Mouse (Mus musculus): Measurements from ENCODE around the gene Sbk1. TPM values are rescaled to one million over a fixed set of nuclear protein-coding genes. Genes with fewer than 3 reads are reported as not detected.
"Not testable (repeated sequence)": the region's sequence is repeated elsewhere in the genome, so short reads cannot be mapped to it uniquely, and the experiment has no call there.

Gene Sbk1
- polyA plus RNA-seq, 1 experiment from 2014 or later, result 212 TPM

DNA sequence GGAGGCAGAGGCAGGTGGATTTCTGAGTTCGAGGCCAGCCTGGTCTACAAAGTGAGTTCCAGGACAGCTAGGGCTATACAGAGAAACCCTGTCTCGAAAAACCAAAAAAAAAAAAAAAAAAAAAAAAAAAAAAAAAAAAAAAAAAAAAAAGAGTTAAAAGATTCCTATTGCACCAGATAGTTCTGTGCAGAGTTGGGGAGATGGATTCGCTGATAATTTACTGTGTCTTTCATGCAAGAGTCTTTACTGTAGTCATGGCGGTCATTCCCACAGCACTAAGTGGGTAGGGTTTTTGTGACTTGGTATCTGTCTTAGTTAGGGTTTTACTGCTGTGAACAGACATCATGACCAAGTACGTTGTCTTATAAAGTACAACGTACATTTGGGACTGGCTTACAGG lies 56.4 kb downstream of the Sbk1 start:
- WGBS, result 92% methylated on average over 5 of the region's 6 CpGs
- H3K9ac ChIP-seq; H3K4me2 ChIP-seq; H3K4me1 ChIP-seq; H3K4me3 ChIP-seq; ATAC-seq; H3K9me3 ChIP-seq (replicated peaks); H3K27ac ChIP-seq; H3K36me3 ChIP-seq (ENCODE audit: poor library complexity, severe bottlenecking): not testable (repeated sequence)
- H3K27me3 ChIP-seq, result peaks cover 21% of the 10 kb centered on the region

- Histone ChIP-seq H3K27me3 (peaks cover 10% of the 10 kb centered on the region), H3K9me3 (replicated peaks) (no peaks in the 10 kb centered on the region), H3K9ac (no peak overlapping the region), H3K4me1 (no peaks in the 10 kb centered on the region), H3K36me3 (ENCODE audit: poor library complexity, severe bottlenecking) (no peaks in the 10 kb centered on the region), H3K4me3 (no peak overlapping the region), H3K4me2 (no peak overlapping the region), H3K27ac (no peak overlapping the region)
- WGBS, result 95% methylated on average over 9 of the region's 9 CpGs
- no peak for ATAC-seq
Observed at GRCm38 (mm10) chr7:126329907-126330645, 57.7 kb downstream of the Sbk1 start.

DNA sequence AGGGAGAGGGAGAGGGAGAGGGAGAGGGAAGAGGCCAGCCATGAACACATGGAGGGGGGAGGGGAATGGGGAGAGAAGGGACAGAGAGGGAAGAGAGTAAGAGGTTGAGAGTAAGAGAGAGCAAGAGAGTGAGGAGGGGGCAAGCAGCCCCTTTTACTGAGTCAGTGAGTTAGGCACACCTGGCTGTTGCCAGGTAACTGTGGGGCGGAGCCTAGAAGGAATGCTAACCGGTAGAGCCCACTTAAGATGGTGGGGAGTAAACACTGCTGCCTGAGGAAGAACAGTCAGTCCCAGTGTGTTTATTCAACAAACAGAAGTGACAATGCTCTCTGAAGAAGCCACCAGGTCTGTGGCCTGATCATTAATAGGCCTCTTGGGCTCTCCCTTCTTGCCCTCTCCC lies 58.3 kb downstream of the Sbk1 start:
- Histone ChIP-seq H3K36me3 (ENCODE audit: poor library complexity, severe bottlenecking) (no peaks in the 10 kb centered on the region), H3K27ac (no peak overlapping the region), H3K9me3 (replicated peaks) (no peaks in the 10 kb centered on the region), H3K4me2 (no peak overlapping the region), H3K27me3 (peaks cover 6% of the 10 kb centered on the region; the same call in 1 of the 2 replicates), H3K9ac (no peak overlapping the region), H3K4me3 (no peak overlapping the region), H3K4me1 (no peaks in the 10 kb centered on the region)
- no peak for ATAC-seq
- whole genome bisulfite sequencing, result 68% methylated on average over 2 of the region's 2 CpGs

- Histone ChIP-seq H3K4me1 (no peaks in the 10 kb centered on the region), H3K9me3 (replicated peaks) (no peaks in the 10 kb centered on the region), H3K4me2 (no peak overlapping the region), H3K9ac (no peak overlapping the region), H3K27me3 (0 out of 2 replicates have a peak, but pooled peaks cover 3% of the 10 kb centered on the region), H3K36me3 (ENCODE audit: poor library complexity, severe bottlenecking) (no peaks in the 10 kb centered on the region), H3K27ac (no peak overlapping the region), H3K4me3 (no peak overlapping the region)
- no peak for ATAC-seq
- 81% methylated on average over 3 of the region's 3 CpGs for WGBS
Observed at GRCm38 (mm10) chr7:126332691-126333090, 60.3 kb downstream of the Sbk1 start.

GRCm38 (mm10) chr7:126335556-126335955 lies 63.1 kb downstream of the Sbk1 start:
- 0 out of 2 replicates have a peak, but pooled peaks cover 3% of the 10 kb centered on the region for H3K27me3 ChIP-seq
- H3K4me1 ChIP-seq, result no peaks in the 10 kb centered on the region
- ATAC-seq, result no peak
- WGBS, result 86% methylated on average over 1 of the region's 1 CpGs
- no peaks in the 10 kb centered on the region for H3K9me3 ChIP-seq (replicated peaks)
- H3K36me3 ChIP-seq (ENCODE audit: poor library complexity, severe bottlenecking), result no peaks in the 10 kb centered on the region
- H3K4me2 ChIP-seq, result no peak overlapping the region
- H3K4me3 ChIP-seq, result no peak overlapping the region
- H3K27ac ChIP-seq, result no peak overlapping the region
- no peak overlapping the region for H3K9ac ChIP-seq

GRCm38 (mm10) chr7:126338906-126339305 lies 66.5 kb downstream of the Sbk1 start:
- H3K4me1 ChIP-seq, result no peaks in the 10 kb centered on the region
- no peak overlapping the region for H3K27ac ChIP-seq
- no peaks in the 10 kb centered on the region for H3K36me3 ChIP-seq (ENCODE audit: poor library complexity, severe bottlenecking)
- H3K4me3 ChIP-seq, result no peak overlapping the region
- no peaks in the 10 kb centered on the region for H3K27me3 ChIP-seq
- WGBS, result 88% methylated on average over 8 of the region's 8 CpGs
- no peak overlapping the region for H3K9ac ChIP-seq
- H3K4me2 ChIP-seq, result no peak overlapping the region
- ATAC-seq, result no peak
- H3K9me3 ChIP-seq (replicated peaks), result no peaks in the 10 kb centered on the region

GRCm38 (mm10) chr7:126339521-126339971 lies 67.1 kb downstream of the Sbk1 start:
- no peak for ATAC-seq
- no peak overlapping the region for H3K9ac ChIP-seq
- no peaks in the 10 kb centered on the region for H3K36me3 ChIP-seq (ENCODE audit: poor library complexity, severe bottlenecking)
- no peak overlapping the region for H3K4me2 ChIP-seq
- H3K4me1 ChIP-seq, result no peaks in the 10 kb centered on the region
- H3K27ac ChIP-seq, result no peak overlapping the region
- no peak overlapping the region for H3K4me3 ChIP-seq
- no peaks in the 10 kb centered on the region for H3K27me3 ChIP-seq
- H3K9me3 ChIP-seq (replicated peaks), result no peaks in the 10 kb centered on the region
- WGBS, result 76% methylated on average over 8 of the region's 8 CpGs

GRCm38 (mm10) chr7:126340206-126340618 lies 67.8 kb downstream of the Sbk1 start:
- no peaks in the 10 kb centered on the region for H3K4me1 ChIP-seq
- 81% methylated on average over 6 of the region's 6 CpGs for WGBS
- ATAC-seq, result no peak

DNA sequence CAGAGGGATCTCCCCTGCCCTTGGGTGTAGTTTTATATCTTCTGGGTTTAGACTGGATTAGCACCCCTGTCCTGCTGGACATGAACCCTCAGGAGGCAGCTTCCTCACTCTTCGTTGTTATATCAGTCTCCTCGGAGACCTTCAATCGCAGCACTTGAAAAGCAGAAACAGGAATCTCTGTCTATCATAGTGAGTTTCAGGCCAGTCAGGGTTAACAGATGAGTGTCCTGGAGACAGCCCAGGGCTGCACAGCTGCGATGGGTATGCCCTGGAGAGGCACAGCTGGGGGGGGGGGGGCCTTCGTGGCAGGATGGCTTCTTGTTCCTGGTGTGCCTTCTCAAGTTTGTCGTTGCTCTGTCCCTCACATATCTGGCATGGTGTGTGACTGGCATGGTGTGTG lies 68.5 kb downstream of the Sbk1 start:
- 68% methylated on average over 6 of the region's 6 CpGs for WGBS
- Histone ChIP-seq H3K27ac (no peak overlapping the region), H3K27me3 (no peaks in the 10 kb centered on the region), H3K4me3 (no peak overlapping the region), H3K4me2 (no peak overlapping the region), H3K9ac (no peak overlapping the region), H3K36me3 (ENCODE audit: poor library complexity, severe bottlenecking) (no peaks in the 10 kb centered on the region), H3K4me1 (no peaks in the 10 kb centered on the region), H3K9me3 (replicated peaks) (no peaks in the 10 kb centered on the region)
- ATAC-seq, result no peak

More at GRCm38 (mm10) chr7:126340206-126340618, 67.8 kb downstream of the Sbk1 start:
- Histone ChIP-seq H3K36me3 (ENCODE audit: poor library complexity, severe bottlenecking) (no peaks in the 10 kb centered on the region), H3K4me3 (no peak overlapping the region), H3K9ac (no peak overlapping the region), H3K27ac (no peak overlapping the region), H3K4me2 (no peak overlapping the region), H3K9me3 (replicated peaks) (no peaks in the 10 kb centered on the region), H3K27me3 (no peaks in the 10 kb centered on the region)

Other genes starting within 250 kb of the Sbk1 start
- 3.4 and 3.5 TPM in 2 replicates for gene Gsg1l, start 190.2 kb upstream of the Sbk1 start, polyA plus RNA-seq (2015; fragmentation: Nextera tagmentation; extraction: Ambion mirVana)
- gene Xpo6, start 72.1 kb upstream of the Sbk1 start, polyA plus RNA-seq (2015; fragmentation: Nextera tagmentation; extraction: Ambion mirVana), result 47.7 and 54.6 TPM in 2 replicates
- 1.0 and 1.9 TPM in 2 replicates for gene Lat, start 97.0 kb downstream of the Sbk1 start, polyA plus RNA-seq (2015; fragmentation: Nextera tagmentation; extraction: Ambion mirVana)
- 58.6 and 69.2 TPM in 2 replicates for gene Spns1, start 104.8 kb downstream of the Sbk1 start, polyA plus RNA-seq (2015; fragmentation: Nextera tagmentation; extraction: Ambion mirVana)
- 3.0 and 4.5 TPM in 2 replicates for gene Nfatc2ip, start 124.1 kb downstream of the Sbk1 start, polyA plus RNA-seq (2015; fragmentation: Nextera tagmentation; extraction: Ambion mirVana)
- not detected in 2 replicates for gene Cd19, start 142.3 kb downstream of the Sbk1 start, polyA plus RNA-seq (2015; fragmentation: Nextera tagmentation; extraction: Ambion mirVana)
- gene Rabep2, start 156.1 kb downstream of the Sbk1 start, polyA plus RNA-seq (2015; fragmentation: Nextera tagmentation; extraction: Ambion mirVana), result 18.7 and 22.4 TPM in 2 replicates
- gene Atp2a1, start 190.5 kb downstream of the Sbk1 start, polyA plus RNA-seq (2015; fragmentation: Nextera tagmentation; extraction: Ambion mirVana), result 0.19 and 0.32 TPM in 2 replicates
- gene Sh2b1, start 202.8 kb downstream of the Sbk1 start, polyA plus RNA-seq (2015; fragmentation: Nextera tagmentation; extraction: Ambion mirVana), result 55.8 and 61.6 TPM in 2 replicates
- 114 and 123 TPM in 2 replicates for gene Tufm, start 214.7 kb downstream of the Sbk1 start, polyA plus RNA-seq (2015; fragmentation: Nextera tagmentation; extraction: Ambion mirVana)
- 52.4 and 60.0 TPM in 2 replicates for gene Atxn2l, start 230.8 kb downstream of the Sbk1 start, polyA plus RNA-seq (2015; fragmentation: Nextera tagmentation; extraction: Ambion mirVana)

Measured in forebrain, embryonic 13.5 days (tissue).